Mouse (Mus musculus) midbrain, embryonic 16.5 days (tissue): ENCODE results near the gene Gm128. TPM values are rescaled to one million over a fixed set of nuclear protein-coding genes. Genes with fewer than 3 reads are reported as not detected.

Experiments used
- ATAC-seq: fragments of 200-750 bp; cut with Nextera tagmentation; 2 replicates; pipeline ENCODE4 v1.8.0; 2017; ENCODE audit warnings: moderate TSS enrichment
- H3K27ac ChIP-seq: fragments of 300-500 bp; sonication (generic); 2 replicates; pipeline ENCODE4 v1.5.1; 2014; ENCODE audit warnings: mild to moderate bottlenecking, low read length, mixed read lengths
- H3K27me3 ChIP-seq: fragments of 300-500 bp; sonication (generic); 2 replicates; pipeline ENCODE4 v1.6.1; 2014; ENCODE audit warnings: low read depth, low read length, mixed read lengths; ENCODE audit not compliant: control insufficient read depth, insufficient read depth
- H3K36me3 ChIP-seq: fragments of 300-500 bp; sonication (generic); 2 replicates; pipeline ENCODE4 v1.6.1; 2014; ENCODE audit warnings: mild to moderate bottlenecking, low read length, moderate library complexity, mixed read lengths; ENCODE audit not compliant: control insufficient read depth, insufficient read depth
- H3K4me1 ChIP-seq: fragments of 300-500 bp; sonication (generic); 2 replicates; pipeline ENCODE4 v1.6.1; 2014; ENCODE audit warnings: mild to moderate bottlenecking, low read length, mixed read lengths; ENCODE audit not compliant: control insufficient read depth, insufficient read depth
- H3K4me2 ChIP-seq: fragments of 300-500 bp; sonication (generic); 2 replicates; pipeline ENCODE4 v1.6.1; 2014; ENCODE audit warnings: mild to moderate bottlenecking, low read length, mixed read lengths
- H3K4me3 ChIP-seq: fragments of 300-500 bp; sonication (generic); 2 replicates; pipeline ENCODE4 v1.5.1; 2014; ENCODE audit warnings: low read depth, mild to moderate bottlenecking, low read length, moderate library complexity, mixed read lengths
- H3K9ac ChIP-seq: fragments of 300-500 bp; sonication (generic); 2 replicates; pipeline ENCODE4 v1.6.1; 2014; ENCODE audit warnings: low read depth, low read length, mixed read lengths
- H3K9me3 ChIP-seq: fragments of 300-500 bp; sonication (generic); replicated peaks from 2 replicates; pipeline ENCODE4 v1.6.1; 2014; ENCODE audit warnings: mild to moderate bottlenecking, low read length, mixed read lengths; ENCODE audit not compliant: control insufficient read depth, poor library complexity, severe bottlenecking
- WGBS: fragments of 180-500 bp; shearing (Covaris S2); extraction: QIAGEN DNeasy Blood & Tissue Kit; methylation state at CpG from one replicate; pipeline ENCODE4 v1.1.7; 2014; 5-methylcytosine and 5-hydroxymethylcytosine counted together
- polyA plus RNA-seq: library from polyadenylated mRNA; unstranded; fragments of >200 nt; fragmentation: Nextera tagmentation; extraction: Ambion mirVana; gene quantifications from 2 replicates; pipeline ENCODE4 v1.2.1, GENCODE M21; 2015

The Gm128 gene
- polyA plus RNA-seq, 1 experiment from 2014 or later = 0.21 TPM

GRCm38 (mm10) chr3:95200132-95200531 lies 41.3 kb downstream of the Gm128 start:
- WGBS = 64% methylated on average over 7 of the region's 7 CpGs
- H3K9me3 ChIP-seq = no peaks in the 10 kb centered on the region
- no peak for ATAC-seq
- H3K4me3 ChIP-seq = no peak overlapping the region
- no peaks in the 10 kb centered on the region for H3K27me3 ChIP-seq
- H3K4me1 ChIP-seq = no peaks in the 10 kb centered on the region
- H3K4me2 ChIP-seq = no peak overlapping the region
- H3K9ac ChIP-seq = no peak overlapping the region
- H3K27ac ChIP-seq = no peak overlapping the region
- H3K36me3 ChIP-seq = peaks cover 34% of the 10 kb centered on the region

DNA sequence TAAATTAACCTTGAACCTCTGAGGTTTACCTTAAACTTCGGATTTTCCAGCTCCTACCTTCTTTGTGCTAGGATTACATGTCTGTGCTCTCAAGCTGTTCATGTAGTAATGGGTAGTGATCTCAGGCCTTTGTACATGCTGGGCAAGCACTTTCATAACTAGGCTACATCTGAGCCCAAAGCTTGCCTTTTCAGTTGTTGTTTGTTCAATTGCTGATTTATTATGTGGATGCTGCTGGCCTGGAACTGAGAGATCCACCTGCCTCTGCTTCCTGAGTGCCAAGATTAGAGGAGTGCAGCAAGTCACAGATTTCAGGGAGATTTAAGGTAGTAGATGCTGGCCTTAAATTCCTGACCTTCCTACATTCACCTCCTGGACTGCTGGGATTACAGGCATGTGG lies 42.3 kb downstream of the Gm128 start:
- WGBS = 94% methylated on average over 1 of the region's 1 CpGs
- H3K36me3 ChIP-seq = peaks cover 34% of the 10 kb centered on the region
- no peaks in the 10 kb centered on the region for H3K9me3 ChIP-seq
- no peak overlapping the region for H3K27ac ChIP-seq
- ATAC-seq = no peak
- H3K9ac ChIP-seq = no peak overlapping the region
- H3K4me2 ChIP-seq = no peak overlapping the region
- H3K27me3 ChIP-seq = no peaks in the 10 kb centered on the region
- H3K4me3 ChIP-seq = no peak overlapping the region
- no peaks in the 10 kb centered on the region for H3K4me1 ChIP-seq

DNA sequence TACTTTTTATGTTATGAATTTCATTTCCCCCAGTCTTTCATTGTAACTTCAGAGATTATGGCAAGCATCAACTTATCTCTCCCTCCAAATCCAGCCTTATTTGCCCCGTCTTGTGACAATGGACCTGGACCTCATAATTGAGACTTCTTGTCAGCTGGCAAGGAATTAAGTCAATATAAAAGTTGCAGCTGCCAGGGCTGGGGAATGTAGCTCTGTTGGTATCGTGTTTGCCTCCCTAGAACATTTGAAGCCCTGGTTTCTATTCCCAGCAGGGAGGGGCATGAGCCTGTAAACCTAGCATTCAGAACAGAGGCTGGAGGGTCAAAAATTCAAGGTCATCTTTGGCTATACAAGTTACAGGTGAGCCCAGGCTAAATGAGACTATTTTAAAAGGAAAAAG lies 45.6 kb downstream of the Gm128 start:
- H3K27me3 ChIP-seq = no peaks in the 10 kb centered on the region
- H3K4me3 ChIP-seq = no peak overlapping the region
- H3K27ac ChIP-seq = no peak overlapping the region
- no peaks in the 10 kb centered on the region for H3K4me1 ChIP-seq
- WGBS = 80% methylated on average over 2 of the region's 2 CpGs
- ATAC-seq = no peak
- no peaks in the 10 kb centered on the region for H3K9me3 ChIP-seq
- no peak overlapping the region for H3K4me2 ChIP-seq
- H3K9ac ChIP-seq = no peak overlapping the region
- H3K36me3 ChIP-seq = peaks cover 18% of the 10 kb centered on the region; the same call in 1 of the 2 replicates

DNA sequence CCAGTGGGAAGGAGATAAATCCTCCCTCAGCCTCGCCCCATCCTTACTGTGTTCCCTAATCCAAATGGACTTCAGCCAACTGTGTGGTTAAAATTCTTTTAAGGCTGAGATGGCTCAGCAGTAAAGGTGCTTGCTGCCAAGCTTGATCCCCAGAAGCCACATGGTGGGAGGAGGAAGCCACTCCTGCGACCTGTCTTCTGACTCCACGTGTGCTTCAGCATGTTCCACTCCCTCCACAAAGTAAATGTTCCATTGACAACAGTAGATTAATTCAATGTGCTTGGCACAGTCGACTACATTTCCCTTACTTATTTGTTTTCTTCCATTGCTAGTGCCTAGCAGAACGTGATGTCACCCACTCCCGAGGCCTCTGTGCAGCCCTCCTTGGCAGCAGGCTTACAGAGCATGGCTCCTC lies 46.7 kb downstream of the Gm128 start:
- Histone ChIP-seq H3K27ac (no peak overlapping the region), H3K27me3 (no peaks in the 10 kb centered on the region), H3K9ac (no peak overlapping the region), H3K9me3 (no peaks in the 10 kb centered on the region), H3K4me1 (no peaks in the 10 kb centered on the region), H3K4me2 (no peak overlapping the region), H3K4me3 (no peak overlapping the region), H3K36me3 (peaks cover 15% of the 10 kb centered on the region; the same call in 1 of the 2 replicates)
- 81% methylated on average over 6 of the region's 6 CpGs for WGBS
- no peak for ATAC-seq

Other genes with a start within 250 kb of the Gm128 start
- gene Zfp687, start 226.2 kb downstream of the Gm128 start, polyA plus RNA-seq = 17.6 and 18.7 TPM in 2 replicates
- gene Psmd4, start 199.0 kb downstream of the Gm128 start, polyA plus RNA-seq = 253 and 254 TPM in 2 replicates
- 15.0 and 17.0 TPM in 2 replicates for gene Pip5k1a, start 134.7 kb downstream of the Gm128 start, polyA plus RNA-seq
- 170 and 184 TPM in 2 replicates for gene Vps72, start 130.6 kb downstream of the Gm128 start, polyA plus RNA-seq
- gene Tmod4, start 117.1 kb downstream of the Gm128 start, polyA plus RNA-seq = 1.1 TPM in 2 replicates
- gene Scnm1, start 107.6 kb downstream of the Gm128 start, polyA plus RNA-seq = 79.5 and 79.8 TPM in 2 replicates
- gene Lysmd1, start 107.5 kb downstream of the Gm128 start, polyA plus RNA-seq = 53.8 and 57.6 TPM in 2 replicates
- gene Tnfaip8l2, start 99.2 kb downstream of the Gm128 start, polyA plus RNA-seq = 2.6 and 3.2 TPM in 2 replicates
- 18.9 and 20.9 TPM in 2 replicates for gene Sema6c, start 81.1 kb downstream of the Gm128 start, polyA plus RNA-seq
- gene Gabpb2, start 23.7 kb downstream of the Gm128 start, polyA plus RNA-seq = 2.4 and 3.0 TPM in 2 replicates
- 46.6 and 50.9 TPM in 2 replicates for gene Cdc42se1, start 12.9 kb downstream of the Gm128 start, polyA plus RNA-seq
- 336 and 438 TPM in 2 replicates for gene Mllt11, start 9.4 kb downstream of the Gm128 start, polyA plus RNA-seq
- 0.30 TPM in 1 of 2 replicates, not detected in the other for gene Bnipl, start 9.6 kb upstream of the Gm128 start, polyA plus RNA-seq
- gene Mindy1, start 39.7 kb upstream of the Gm128 start, polyA plus RNA-seq = 42.3 and 42.5 TPM in 2 replicates
- gene Prune1, start 40.5 kb upstream of the Gm128 start, polyA plus RNA-seq = 81.4 and 84.3 TPM in 2 replicates
- 0.23 and 0.34 TPM in 2 replicates for gene Anxa9, start 65.6 kb upstream of the Gm128 start, polyA plus RNA-seq
- 89.6 and 101 TPM in 2 replicates for gene Cers2, start 73.2 kb upstream of the Gm128 start, polyA plus RNA-seq
- 42.3 and 43.3 TPM in 2 replicates for gene Setdb1, start 115.6 kb upstream of the Gm128 start, polyA plus RNA-seq
- not detected in 2 replicates for gene 4930558C23Rik, start 161.2 kb upstream of the Gm128 start, polyA plus RNA-seq
- gene Arnt, start 192.8 kb upstream of the Gm128 start, polyA plus RNA-seq = 18.4 and 18.8 TPM in 2 replicates